Mouse (Mus musculus): Measurements from ENCODE around the gene Tmem141. TPM values are rescaled to one million over a fixed set of nuclear protein-coding genes. Genes with fewer than 3 reads are reported as not detected.

Tmem141 gene
- total RNA-seq (2023) = 1 to 10 TPM; 5.3 to 5.9 TPM

GRCm38 (mm10) chr2:25621229-25622200 lies at the start of gene Tmem141:
Gene Tmem141, minus strand, starts transcription at chr2:25622005.

GRCm38 (mm10) chr2:25657652-25658051 lies 35.8 kb upstream of the Tmem141 start, which contains the start of gene Lcn5:
Gene Lcn5, plus strand, starts transcription at chr2:25657952.

GRCm38 (mm10) chr2:25652902-25653301 lies 31.1 kb upstream of the Tmem141 start, which contains the start of gene Lcn8:
Gene Lcn8, plus strand, starts transcription at chr2:25653120.

GRCm38 (mm10) chr2:25627811-25628210 lies 6.0 kb upstream of the Tmem141 start, which contains the start of gene Fcna:
Gene Fcna, minus strand, starts transcription at chr2:25628030.

GRCm38 (mm10) chr2:25617578-25617977 lies 4.2 kb downstream of the Tmem141 start, which contains the start of gene Ccdc183:
Gene Ccdc183, minus strand, starts transcription at chr2:25617678.

GRCm38 (mm10) chr2:25607761-25608622 lies 13.8 kb downstream of the Tmem141 start, which contains the start of gene Rabl6:
Gene Rabl6, minus strand, starts transcription at chr2:25608521.

GRCm38 (mm10) chr2:25581294-25581864 lies 40.4 kb downstream of the Tmem141 start, which contains the start of gene Ajm1:
Gene Ajm1, minus strand, starts transcription at chr2:25581757.

GRCm38 (mm10) chr2:25574579-25575431 lies 47.0 kb downstream of the Tmem141 start, which contains the start of the genes Mamdc4 and Phpt1:
Gene Mamdc4, minus strand, starts transcription at chr2:25574845.
Gene Phpt1, minus strand, starts transcription at chr2:25575224.

Other genes starting within 250 kb of the Tmem141 start
- 10 to 100 TPM in 1 of 2 experiments, 1 to 10 TPM in 1; 9.8 to 12.2 TPM for gene Sapcd2, start 249.7 kb downstream of the Tmem141 start, total RNA-seq (2023)
- gene Entpd2, start 226.1 kb downstream of the Tmem141 start, total RNA-seq (2023) = not detected
- 1 to 10 TPM in 1 of 2 experiments, not detected in 1; 1.0 TPM for gene Npdc1, start 222.7 kb downstream of the Tmem141 start, total RNA-seq (2023)
- 10 to 100 TPM; 20.7 to 24.1 TPM for gene Fut7, start 198.7 kb downstream of the Tmem141 start, total RNA-seq (2023)
- gene Abca2, start 193.3 kb downstream of the Tmem141 start, total RNA-seq (2023) = 10 to 100 TPM; 21.7 to 22.3 TPM
- not detected for gene Clic3, start 165.2 kb downstream of the Tmem141 start, total RNA-seq (2023)
- 10 to 100 TPM; 47.2 to 49.2 TPM for gene Paxx, start 160.9 kb downstream of the Tmem141 start, total RNA-seq (2023)
- gene Ptgds, start 152.0 kb downstream of the Tmem141 start, total RNA-seq (2023) = not detected
- not detected for gene Lcn12, start 128.1 kb downstream of the Tmem141 start, total RNA-seq (2023)
- gene Fbxw5, start 121.3 kb downstream of the Tmem141 start, total RNA-seq (2023) = 10 to 100 TPM; 25.2 to 34.4 TPM
- gene C8g, start 120.3 kb downstream of the Tmem141 start, total RNA-seq (2023) = under 1 TPM in 1 of 2 experiments, not detected in 1; 0.95 TPM
- 10 to 100 TPM; 21.7 to 24.5 TPM for gene Traf2, start 75.1 kb downstream of the Tmem141 start, total RNA-seq (2023)
- gene Edf1, start 64.2 kb downstream of the Tmem141 start, total RNA-seq (2023) = 100 to 1,000 TPM in 1 of 2 experiments, 10 to 100 TPM in 1; 97.5 to 101 TPM
- under 1 TPM; 0.51 to 0.99 TPM for gene Mamdc4, start 47.2 kb downstream of the Tmem141 start, total RNA-seq (2023)
- 1 to 10 TPM; 8.1 to 8.8 TPM for gene Phpt1, start 46.8 kb downstream of the Tmem141 start, total RNA-seq (2023)
- not detected for gene Ajm1, start 40.2 kb downstream of the Tmem141 start, total RNA-seq (2023)
- 10 to 100 TPM; 34.0 to 41.8 TPM for gene Rabl6, start 13.5 kb downstream of the Tmem141 start, total RNA-seq (2023)
- gene Ccdc183, start 4.3 kb downstream of the Tmem141 start, total RNA-seq (2023) = not detected
- gene Fcna, start 6.0 kb upstream of the Tmem141 start, total RNA-seq (2023) = 1 to 10 TPM in 1 of 2 experiments, under 1 TPM in 1; 0.79 to 1.7 TPM
- gene Lcn8, start 31.1 kb upstream of the Tmem141 start, total RNA-seq (2023) = not detected
- gene Lcn5, start 35.9 kb upstream of the Tmem141 start, total RNA-seq (2023) = not detected
- not detected for gene Lcn6, start 54.8 kb upstream of the Tmem141 start, total RNA-seq (2023)
- not detected for gene Lcn10, start 60.7 kb upstream of the Tmem141 start, total RNA-seq (2023)
- gene Obp2a, start 78.0 kb upstream of the Tmem141 start, total RNA-seq (2023) = not detected
- gene Bmyc, start 84.7 kb upstream of the Tmem141 start, total RNA-seq (2023) = 1 to 10 TPM; 3.2 to 6.8 TPM
- gene Obp2b, start 115.0 kb upstream of the Tmem141 start, total RNA-seq (2023) = not detected
- gene Lcn3, start 143.6 kb upstream of the Tmem141 start, total RNA-seq (2023) = not detected
- gene Lcn11, start 155.0 kb upstream of the Tmem141 start, total RNA-seq (2023) = not detected
- gene Gm13539, start 160.3 kb upstream of the Tmem141 start, total RNA-seq (2023) = not detected
- not detected for gene Glt6d1, start 193.8 kb upstream of the Tmem141 start, total RNA-seq (2023)
- not detected for gene Lcn9, start 201.1 kb upstream of the Tmem141 start, total RNA-seq (2023)
- gene Sohlh1, start 225.2 kb upstream of the Tmem141 start, total RNA-seq (2023) = not detected
- gene Kcnt1, start 241.7 kb upstream of the Tmem141 start, total RNA-seq (2023) = not detected

Data from neutrophil, adult 83 days (primary cell).